In genomic region chr17:34362954-34363546, GRCm38 (mm10) we compare ENCODE assay signal across 24 mouse cellular contexts. TPM values are rescaled to one million over a fixed set of nuclear protein-coding genes. Genes with fewer than 3 reads are reported as not detected.
"Had no signal": no experiment of that assay in that cellular context is flagged by ENCODE, and none has a peak within 500 bp of the region (broad histone marks: within the 10 kb centered on the region; RNA-seq: fewer than 3 reads in every experiment).

No protein-coding gene starts in this region.

- ATAC-seq: hindbrain, postnatal 0 days; intestine, embryonic 16.5 days had no signal

- DNase-seq: gastrocnemius, postnatal 14 days; gastrocnemius, postnatal 36 days; heart, postnatal 10 days; heart, postnatal 36 days; kidney, adult 11 months; kidney, adult 2 months; kidney, adult 9 months; kidney, postnatal 14 days; kidney, postnatal 4 days; liver; liver, embryonic 13.5 days had no signal

RNA-seq across cellular contexts. Expression of gene Btnl2, which starts 8.4 kb away (rescaled TPM):
- total RNA-seq: hematopoietic stem cell, adult 5-6 weeks; hindbrain, postnatal 0 days had no signal

RNA-seq across cellular contexts. Expression of gene Btnl1, which starts 13.9 kb away (rescaled TPM):
- total RNA-seq: gastrocnemius, adult 18-20 months; gastrocnemius, adult 8-10 months; gastrocnemius, postnatal 14 days; gastrocnemius, postnatal 36 days; heart, adult 18-20 months; heart, adult 8-10 months; heart, postnatal 10 days; heart, postnatal 36 days; hematopoietic stem cell, adult 5-6 weeks; hindbrain, postnatal 0 days; layer of hippocampus, adult 2 months; layer of hippocampus, postnatal 10 days; layer of hippocampus, postnatal 25 days; left cerebral cortex, adult 2 months; left cerebral cortex, postnatal 14 days; left cerebral cortex, postnatal 36 days had no signal

RNA-seq across cellular contexts. Expression of gene BC051142, which starts 35.6 kb away (rescaled TPM):
- total RNA-seq: gastrocnemius, adult 18-20 months; gastrocnemius, adult 8-10 months; gastrocnemius, postnatal 36 days; heart, adult 18-20 months; heart, postnatal 10 days; heart, postnatal 36 days had no signal

RNA-seq across cellular contexts. Expression of gene H2-Eb2, which starts 37.6 kb away (rescaled TPM):
- total RNA-seq: gastrocnemius, adult 18-20 months; gastrocnemius, adult 8-10 months; gastrocnemius, postnatal 14 days; gastrocnemius, postnatal 36 days; heart, adult 8-10 months; heart, postnatal 10 days; heart, postnatal 36 days; hematopoietic stem cell, adult 5-6 weeks; layer of hippocampus, adult 2 months; layer of hippocampus, postnatal 10 days; layer of hippocampus, postnatal 25 days; left cerebral cortex, adult 2 months; left cerebral cortex, postnatal 14 days; left cerebral cortex, postnatal 36 days had no signal
